Mouse (Mus musculus) kidney, adult 18-20 months (tissue): ENCODE data around the gene Rab40b.
A peak's percentile ranks its signal among the peaks of the same experiment; 100 is the strongest.
"Not testable (repeated sequence)": the region's sequence is repeated elsewhere in the genome, so short reads cannot be mapped to it uniquely, and the experiment has no call there.

ENCODE experiments used
- DNase-seq: peaks from one replicate; pipeline ENCODE4 v3.0.0; 2021

Gene Rab40b

DNA sequence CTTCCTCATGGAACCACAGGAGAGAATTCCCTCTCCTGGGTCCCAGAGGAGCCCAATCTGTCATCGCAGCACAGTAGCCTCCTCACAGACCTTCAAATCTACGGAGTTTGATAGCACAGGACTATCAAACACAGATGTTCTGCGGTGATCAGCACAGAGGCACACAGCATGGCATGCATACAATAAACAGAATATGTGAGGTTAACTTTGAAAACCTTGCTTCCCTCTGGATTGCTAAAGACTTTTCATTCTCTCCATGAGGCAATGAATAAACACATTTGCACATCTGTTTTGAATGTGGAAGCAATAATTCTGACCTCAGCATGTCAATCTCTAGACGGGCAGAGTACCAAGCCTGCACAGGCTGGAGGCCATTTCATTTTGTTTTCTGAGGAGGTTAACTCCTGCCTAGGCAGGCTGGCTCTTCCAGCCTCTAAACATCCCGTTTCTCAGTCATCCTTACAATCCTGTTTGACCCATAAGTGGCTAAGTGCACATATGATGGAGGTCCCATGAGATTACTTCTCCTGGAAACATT is 20.8 kb downstream of the Rab40b start:
- no peak for DNase-seq

DNA sequence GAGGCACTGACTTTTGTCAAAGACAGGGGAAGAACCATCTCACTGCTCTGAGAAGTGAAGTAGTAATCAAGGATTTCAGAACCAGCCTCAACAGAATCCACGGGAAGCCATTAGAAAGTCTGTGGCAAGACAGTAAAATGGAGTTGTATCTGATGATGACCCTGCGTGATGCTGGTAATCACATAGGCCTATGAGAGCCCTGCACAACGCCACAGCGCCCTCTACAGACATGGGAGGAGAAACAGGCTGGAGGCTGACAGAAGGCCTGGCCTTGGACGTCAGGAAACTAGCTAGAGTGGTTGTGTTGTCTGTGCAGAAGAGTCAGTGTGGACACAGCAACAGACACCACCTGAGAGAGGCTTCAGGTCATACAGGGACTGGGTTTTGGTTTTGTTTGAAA is 25.8 kb downstream of the Rab40b start:
- DNase-seq: peak; percentile 37

DNA sequence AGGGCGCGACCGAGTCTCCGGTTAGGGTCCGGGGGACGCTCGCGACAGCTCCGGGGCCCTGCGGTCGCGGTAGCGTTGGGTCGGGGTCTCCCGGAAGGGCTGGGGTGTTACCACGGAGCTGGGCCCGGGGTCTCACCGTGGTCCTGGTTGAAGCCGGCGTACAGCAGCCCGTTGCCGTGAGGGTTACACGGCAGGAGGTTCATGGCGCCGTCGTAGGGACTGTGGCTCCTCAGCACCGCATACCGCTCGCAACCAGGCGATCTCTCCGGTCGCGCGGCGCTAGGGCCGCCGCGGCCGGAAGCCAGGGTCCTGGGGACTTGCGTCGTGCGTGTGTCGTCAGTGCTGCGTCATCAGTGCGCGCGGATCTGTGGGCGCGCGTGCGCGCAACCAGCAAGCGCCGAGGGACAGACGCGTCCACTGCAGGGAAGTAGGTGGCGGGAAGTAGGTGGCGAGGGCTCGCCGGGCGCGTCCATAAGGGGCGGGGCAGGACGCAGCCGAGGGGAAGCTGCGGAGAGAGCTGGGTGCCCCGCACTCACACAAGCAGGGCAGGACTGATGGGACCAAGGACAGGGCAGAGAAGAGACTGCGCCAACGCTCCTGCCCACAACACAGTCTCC is 33.9 kb downstream of the Rab40b start, which contains the start of gene Wdr45b:
Gene Wdr45b (minus strand): TSS at position 355 of the 617 bp plus-strand sequence.
- DNase-seq: peak; percentile 97

DNA sequence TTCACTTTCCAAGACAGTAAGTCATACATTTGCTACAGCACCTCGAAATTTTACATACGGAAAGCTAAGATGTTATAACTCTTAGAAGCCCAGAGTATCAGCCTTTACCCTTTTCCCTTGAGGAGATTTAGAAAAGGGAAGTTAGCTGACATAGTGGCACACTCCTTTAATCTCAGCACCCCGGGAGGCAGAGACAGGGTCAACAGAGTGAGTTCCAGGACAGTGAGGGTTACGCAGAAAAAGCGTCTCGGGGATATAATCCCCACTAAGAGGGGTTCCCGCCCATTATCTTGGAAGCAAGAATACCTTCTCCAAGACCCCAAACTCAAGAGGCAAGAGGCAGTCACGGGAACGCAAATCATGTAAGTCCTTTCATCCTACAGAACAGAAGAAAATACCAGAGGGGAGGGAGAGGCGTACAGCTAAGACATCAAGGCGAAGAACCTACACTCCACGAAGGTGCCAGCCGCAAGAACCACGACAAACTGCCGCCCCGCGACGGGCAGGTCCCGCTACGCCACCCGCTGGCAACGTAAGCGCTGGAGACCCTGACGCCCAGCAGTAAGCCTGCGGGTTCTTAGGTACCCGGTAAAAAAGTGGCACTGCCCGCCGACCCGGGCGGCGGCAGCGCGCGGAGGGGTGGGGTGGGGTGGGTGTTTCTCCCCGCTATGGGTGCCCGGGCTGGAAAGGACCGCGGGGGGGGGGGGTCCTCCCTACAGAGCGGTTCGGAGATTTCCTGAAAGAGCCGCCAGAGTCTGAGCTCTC is 34.5 kb downstream of the Rab40b start:
- peak; percentile 28 for DNase-seq

DNA sequence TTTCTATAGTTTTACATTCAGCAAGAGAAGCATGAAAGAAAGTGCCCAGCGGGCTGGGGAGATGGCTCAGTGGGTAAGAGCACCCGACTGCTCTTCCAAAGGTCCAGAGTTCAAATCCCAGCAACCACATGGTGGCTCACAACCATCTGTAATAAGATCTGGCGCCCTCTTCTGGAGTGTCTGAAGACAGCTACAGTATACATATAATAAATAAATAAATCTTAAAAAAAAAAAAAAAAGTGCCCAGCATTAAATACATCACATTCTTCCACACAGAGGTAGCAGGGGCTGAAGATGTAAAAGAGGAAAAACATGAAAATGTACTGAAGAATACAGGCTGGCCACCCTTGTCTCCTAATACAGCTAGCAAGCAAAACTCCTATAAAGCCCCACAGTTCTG is 39.3 kb downstream of the Rab40b start:
- DNase-seq: not testable (repeated sequence)

DNA sequence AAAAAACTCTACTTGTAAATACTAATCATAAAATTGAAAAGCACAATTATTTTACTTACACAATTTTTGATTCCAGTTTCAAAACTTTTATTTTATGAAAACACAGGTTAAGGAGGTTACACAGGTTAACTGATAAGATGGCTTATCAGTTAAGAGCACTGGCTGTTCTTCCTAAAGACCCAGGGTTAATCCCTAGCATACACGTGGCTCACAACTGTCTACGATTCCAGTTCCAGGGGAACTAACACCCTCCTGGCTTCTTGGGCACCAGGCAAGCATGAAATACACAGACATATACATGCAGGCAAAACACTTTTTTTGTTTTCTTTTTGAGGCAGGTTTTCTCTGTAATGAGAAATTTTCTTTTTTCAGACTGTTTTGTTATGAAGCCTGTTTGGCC is 39.9 kb downstream of the Rab40b start:
- DNase-seq: no peak

DNA sequence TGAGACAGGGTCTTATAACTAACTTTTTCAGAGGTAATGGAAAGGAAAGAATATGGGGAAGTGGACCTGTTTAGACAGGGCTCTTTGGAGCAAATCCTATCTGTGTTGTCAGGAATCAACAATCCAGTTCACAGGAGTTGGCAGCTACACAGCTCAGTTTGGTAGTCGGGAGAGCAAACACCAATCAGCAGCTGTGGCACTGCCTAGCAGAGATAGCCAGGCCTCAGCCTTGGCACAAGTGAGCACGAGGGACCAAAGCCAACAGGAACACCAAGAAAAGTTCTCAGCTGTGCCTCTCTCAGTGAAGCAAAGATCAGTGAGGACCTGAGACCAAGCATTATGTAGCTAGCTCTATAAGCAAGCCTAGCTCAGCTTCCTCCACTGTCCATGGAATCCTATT is 41.0 kb downstream of the Rab40b start:
- no peak for DNase-seq

DNA sequence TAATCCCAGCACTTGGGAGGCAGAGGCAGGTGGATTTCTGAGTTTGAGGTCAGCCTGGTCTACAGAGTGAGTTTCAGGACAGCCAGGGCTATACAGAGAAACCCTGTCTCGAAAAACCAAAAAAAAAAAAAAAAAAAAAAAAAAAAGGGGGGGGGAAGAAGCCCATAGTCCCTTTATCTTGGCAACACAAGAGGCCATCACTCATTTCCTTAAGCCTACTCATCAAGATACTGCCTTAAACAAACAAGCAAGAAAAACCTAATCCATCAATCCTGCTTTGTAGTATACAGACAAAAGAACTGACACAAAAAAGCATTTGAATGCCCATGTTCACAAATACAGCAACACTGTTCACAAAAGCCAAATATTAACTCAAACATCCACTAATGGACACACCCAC is 45.6 kb downstream of the Rab40b start:
- DNase-seq: not testable (repeated sequence)

DNA sequence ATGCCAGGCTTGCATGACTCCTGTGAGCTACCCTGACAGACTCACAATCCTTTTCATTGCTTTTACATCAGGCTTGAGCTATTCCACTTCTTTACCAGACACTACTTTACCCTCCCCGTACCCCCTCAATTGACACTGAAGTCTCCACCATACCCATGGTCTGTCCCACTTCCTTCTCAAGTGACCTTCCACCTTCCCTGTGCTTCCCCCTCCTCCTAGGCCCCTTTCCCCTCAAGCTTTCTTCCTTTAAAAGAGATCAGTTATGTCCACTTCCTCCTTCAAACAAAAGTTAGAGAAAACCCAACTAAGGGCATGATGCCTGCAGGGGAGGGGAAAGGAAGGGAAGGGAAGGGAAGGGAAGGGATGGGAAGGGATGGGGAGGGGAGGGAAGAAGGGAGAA is 47.8 kb downstream of the Rab40b start:
- DNase-seq: no peak

DNA sequence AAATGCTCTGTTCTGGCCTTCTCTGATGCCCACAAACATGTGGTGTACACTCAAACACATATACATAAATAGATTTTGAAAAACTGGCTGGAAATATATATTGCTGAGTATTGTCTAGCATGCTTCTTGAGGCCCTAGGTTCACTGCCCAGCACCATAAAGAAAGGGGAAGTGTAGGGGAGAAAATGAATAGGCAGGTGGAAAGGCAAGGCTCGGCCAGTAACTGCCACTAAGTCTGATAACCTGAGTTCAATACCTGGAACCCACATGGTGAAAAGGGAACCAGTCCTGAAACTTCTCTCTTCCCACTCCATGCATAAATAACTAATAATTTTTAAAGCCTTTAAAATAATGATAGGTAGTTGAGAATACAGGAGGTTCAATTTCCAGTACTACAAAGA is 48.4 kb downstream of the Rab40b start:
- no peak for DNase-seq

DNA sequence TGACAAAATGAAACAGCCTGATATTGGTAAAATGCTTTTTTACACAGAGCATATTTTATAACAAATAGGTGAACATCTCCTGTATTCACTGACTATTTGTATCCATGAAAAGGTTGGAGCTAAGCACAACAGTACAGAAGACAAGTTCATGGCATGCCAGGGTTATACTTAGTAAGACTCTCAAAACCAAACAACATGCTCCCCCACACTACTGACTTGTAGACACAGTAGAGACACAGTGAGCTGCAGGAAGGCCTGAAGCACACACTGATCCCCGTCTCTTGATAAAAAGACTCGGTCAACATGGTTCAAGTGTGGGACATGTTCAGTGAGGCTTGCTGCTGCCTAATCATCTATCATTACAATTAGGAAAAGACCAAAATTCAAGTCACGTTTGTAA is 56.4 kb downstream of the Rab40b start:
- DNase-seq: no peak

DNA sequence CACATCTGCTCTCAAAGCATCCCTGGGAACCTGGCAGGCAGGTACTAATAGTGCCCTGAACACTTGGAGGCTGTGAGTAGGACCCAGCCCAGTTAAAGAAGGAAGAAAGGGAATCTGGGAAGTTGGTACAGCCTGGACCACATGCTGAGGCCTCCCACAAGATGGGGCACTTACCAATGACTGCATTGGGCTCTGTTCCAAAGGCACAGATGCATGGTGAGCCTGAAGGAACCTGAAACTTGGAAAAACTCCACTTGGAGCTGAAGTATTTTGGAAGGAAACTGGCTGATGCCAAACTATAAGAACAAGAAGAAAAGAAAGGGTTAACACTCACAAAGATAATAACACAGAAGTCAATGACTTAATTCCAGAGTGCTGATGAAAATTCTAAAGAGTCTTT is 59.4 kb downstream of the Rab40b start:
- DNase-seq: no peak

DNA sequence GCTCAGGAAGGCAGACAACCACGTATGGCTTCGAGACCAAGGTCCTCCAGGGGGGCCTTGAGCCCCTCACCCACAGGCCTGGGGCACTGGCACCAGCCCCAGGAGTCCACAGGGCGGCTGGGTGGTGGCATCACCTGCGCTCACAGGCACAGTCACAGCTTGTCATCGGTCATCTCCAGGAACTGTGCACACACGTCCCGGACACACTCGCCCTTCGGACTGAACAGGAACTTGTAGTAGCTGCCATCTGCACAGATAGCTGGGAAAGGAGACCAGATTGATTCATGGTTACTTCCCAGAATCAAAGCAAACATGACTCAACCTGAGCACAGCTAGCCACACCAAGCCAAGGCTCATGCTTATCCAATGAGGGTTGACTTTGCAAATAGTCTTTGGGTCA is 59.8 kb downstream of the Rab40b start:
- no peak for DNase-seq

DNA sequence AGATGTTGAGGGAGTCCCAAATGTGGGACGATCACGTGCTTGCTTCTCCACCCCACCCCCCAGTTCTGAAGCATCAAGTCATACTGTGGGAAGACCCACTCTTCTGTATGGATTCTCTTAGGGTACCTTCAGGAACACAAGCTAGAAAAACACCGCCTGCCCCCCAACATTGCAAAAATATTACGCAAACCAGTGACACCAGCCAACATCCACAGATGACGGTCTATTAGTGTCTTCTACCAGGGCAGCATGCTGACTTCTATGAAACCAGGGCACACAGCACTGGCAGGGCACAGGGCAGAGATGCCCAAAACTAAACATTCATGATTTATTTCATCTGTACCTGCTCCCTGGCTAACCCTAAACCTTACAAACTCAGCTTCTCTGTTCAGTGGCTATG is 61.4 kb downstream of the Rab40b start:
- DNase-seq: no peak

DNA sequence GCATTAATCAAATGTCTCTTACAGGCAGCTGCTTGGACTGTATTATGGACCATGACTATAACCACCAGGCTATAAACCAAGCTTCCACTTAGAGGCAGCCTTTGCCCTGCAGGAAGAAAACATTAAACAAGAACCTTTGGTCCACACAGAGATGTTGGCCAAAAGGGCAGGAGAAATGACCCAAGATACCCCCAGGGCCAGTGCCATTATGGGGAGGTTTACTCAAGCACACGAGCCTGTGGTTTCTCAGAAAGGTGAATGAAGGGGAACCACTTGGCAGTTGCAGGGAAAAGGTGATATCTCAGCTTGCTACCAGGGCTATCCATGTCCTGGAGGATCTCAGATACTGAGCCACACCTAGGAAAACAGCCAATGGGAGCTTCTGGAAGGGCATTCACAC is 62.0 kb downstream of the Rab40b start:
- peak; percentile 52 for DNase-seq

DNA sequence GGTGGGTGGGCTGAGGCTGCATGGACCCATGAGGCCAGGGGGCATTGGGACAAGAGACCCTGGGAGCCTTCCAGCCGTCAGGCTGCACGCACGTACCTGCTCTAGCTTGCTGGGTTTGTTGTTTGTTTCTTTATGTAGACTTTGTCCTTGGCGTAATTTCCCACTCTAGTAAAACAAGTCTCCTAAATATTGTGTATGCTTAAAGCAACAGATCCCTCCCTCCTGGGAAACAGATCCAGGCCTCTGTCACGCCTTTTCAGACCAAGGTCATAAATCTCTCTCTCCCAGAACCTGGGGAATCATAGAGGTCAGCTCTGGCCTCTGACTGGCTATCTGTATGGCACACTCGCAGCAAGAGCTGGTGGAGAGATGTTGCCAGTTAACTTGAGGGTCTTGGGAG is 80.3 kb downstream of the Rab40b start:
- DNase-seq: not testable (repeated sequence)

DNA sequence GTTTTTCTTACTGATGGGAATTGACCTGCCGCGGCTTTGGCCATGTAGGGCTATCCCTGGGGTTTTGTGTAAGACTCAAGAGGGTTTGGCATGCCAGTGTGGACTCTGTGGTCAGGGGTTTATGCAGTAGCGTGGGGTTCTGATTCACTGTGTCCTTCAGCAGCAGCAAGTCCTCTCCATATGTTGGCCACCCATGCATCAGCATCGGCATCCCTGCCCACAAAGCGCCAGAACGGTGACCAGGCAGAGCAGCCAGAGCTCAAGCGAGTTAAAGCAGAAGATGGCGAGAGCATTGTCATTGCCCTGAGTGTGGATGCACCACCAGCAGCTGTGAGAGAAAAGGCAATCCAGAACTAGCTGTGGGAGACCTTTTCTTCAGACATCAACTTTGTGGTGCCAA is 81.4 kb downstream of the Rab40b start:
- no peak for DNase-seq
